Mouse (Mus musculus): ENCODE results near the gene Ubqln2. TPM values are rescaled to one million over a fixed set of nuclear protein-coding genes. Genes with fewer than 3 reads are reported as not detected.

Ubqln2 gene
- 10 to 100 TPM; 11.0 to 50.9 TPM for polyA plus RNA-seq (2012; fragmentation: generic; extraction: Trizol)

DNA sequence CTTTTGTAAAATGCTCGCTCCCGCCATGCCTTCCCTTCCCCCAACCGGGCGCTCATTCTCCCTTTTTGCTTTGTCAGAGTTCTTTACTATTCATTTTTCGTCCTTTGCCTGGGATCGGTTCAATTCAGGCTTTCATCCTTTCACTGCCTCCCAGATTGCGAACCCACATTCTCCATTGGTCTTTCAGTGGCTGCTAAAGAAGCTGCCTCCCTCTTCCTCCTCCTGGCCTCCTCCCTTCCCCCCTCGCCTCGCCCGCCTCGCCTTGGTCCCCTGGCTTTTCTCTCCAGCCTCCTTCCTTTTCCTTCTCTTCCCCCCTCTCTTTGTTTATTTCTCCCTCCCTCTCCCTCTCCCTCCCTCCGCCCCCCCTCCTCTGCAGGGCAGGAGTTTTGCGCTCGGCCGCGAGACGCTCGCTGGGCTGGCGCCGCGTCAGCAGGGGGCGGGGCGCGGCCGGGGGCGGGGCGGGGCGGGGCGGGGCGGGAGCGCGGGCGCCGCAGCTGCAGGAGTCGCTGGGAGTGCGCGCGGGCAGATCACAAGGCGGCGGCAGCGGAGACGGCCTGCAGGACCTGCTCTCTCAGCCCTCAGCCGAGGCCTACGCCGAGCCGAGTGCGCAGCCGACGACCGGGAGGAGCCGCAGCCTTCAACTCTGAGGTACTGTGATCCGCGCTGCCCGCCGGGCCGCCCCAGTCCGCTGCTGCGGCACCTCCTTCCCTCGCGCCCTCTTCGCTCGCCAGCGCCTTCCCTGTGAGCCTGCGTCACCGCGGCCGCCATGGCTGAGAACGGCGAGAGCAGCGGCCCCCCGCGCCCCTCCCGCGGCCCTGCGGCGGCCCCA is at the start of gene Ubqln2:
TSS of gene Ubqln2 (plus strand) at position 540 of the 829 bp plus-strand sequence.

Other genes starting within 250 kb of the Ubqln2 start
- gene Cypt3, start 60.4 kb downstream of the Ubqln2 start, polyA plus RNA-seq (2012; fragmentation: generic; extraction: Trizol) = not detected
- gene Kctd12b, start 198.2 kb downstream of the Ubqln2 start, polyA plus RNA-seq (2012; fragmentation: generic; extraction: Trizol) = under 1 TPM; under 0.01 to 0.21 TPM
- gene Nbdy, start 225.4 kb downstream of the Ubqln2 start, polyA plus RNA-seq (2012; fragmentation: generic; extraction: Trizol) = 100 to 1,000 TPM in 1 of 2 experiments, 10 to 100 TPM in 1; 42.4 to 162 TPM